Mouse (Mus musculus): ENCODE measurements at regions not wholly inside any gene's neighbourhood (a gene's known extent, or its start where the extent isn't known, plus 50 kb on each side); places are given as distances from the start of the nearest gene placed in this dataset.
A peak's percentile ranks its signal among the peaks of the same experiment; 100 is the strongest.

DNA sequence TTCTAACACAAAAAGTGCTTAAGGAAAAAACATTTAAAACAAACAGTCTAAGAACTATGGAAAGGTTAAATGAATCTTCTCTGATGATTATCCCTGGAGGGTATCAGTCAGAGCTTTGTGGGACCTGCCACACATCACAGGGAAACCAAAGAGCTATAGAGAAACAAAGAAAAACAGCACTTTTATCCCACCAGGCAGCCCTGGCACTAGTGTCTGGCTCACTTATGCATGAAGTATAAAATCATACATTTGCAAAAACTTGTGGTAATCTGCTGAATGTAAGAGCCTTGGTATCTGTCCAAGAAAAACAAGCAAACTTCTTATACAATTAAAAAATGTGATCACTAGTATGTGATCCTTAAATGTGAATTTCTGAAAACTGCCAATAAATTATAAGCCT is 972.4 kb upstream of the Ctnnd2 start:
- TF ChIP-seq HCFC1 (IDR thresholded peaks at IDR 0.05; ENCODE audit: borderline replicate concordance, insufficient read depth, low read length) (no peak), ZC3H11A (IDR thresholded peaks at IDR 0.05; ENCODE audit: borderline replicate concordance, low read depth, low read length) (no peak), MAFK (IDR thresholded peaks at IDR 0.05; ENCODE audit: insufficient read depth, low read depth, low read length) (no peak), ZNF384 (IDR thresholded peaks at IDR 0.05; ENCODE audit: low read depth, low read length) (no peak), CHD2 (IDR thresholded peaks at IDR 0.05; ENCODE audit: low read depth, low read length) (no peak)
- no peaks in the 10 kb centered on the region for H3K9me3 ChIP-seq (ENCODE audit: control insufficient read depth, insufficient read depth, low read depth, low read length)

DNA sequence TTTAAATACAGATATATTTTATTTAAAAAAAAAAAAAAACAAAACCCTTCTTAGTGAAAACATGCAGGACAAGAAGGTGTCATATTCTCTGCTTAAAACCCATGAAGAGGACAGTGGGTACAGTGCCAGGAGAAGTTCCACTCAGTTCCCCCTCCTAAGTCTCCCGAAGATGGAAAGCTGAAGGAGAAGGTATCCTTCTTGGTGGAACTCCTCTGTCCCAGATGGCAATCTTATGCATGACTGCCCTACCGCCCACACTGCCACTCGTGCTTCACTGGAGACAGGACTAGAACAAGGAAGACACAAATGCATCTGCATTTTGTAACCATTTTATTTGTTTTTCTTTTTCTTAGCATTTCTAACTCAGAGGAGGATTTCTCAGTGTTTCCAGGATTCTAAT is 948.7 kb upstream of the Ctnnd2 start:
- DNase-seq (ENCODE audit: low read depth, low spot score), result no peak
- TF ChIP-seq HCFC1 (IDR thresholded peaks at IDR 0.05; ENCODE audit: borderline replicate concordance, insufficient read depth, low read length), result no peak
- TF ChIP-seq MAFK (IDR thresholded peaks at IDR 0.05; ENCODE audit: insufficient read depth, low read depth, low read length), result no peak
- TF ChIP-seq CHD2 (IDR thresholded peaks at IDR 0.05; ENCODE audit: low read depth, low read length), result no peak
- TF ChIP-seq ZNF384 (IDR thresholded peaks at IDR 0.05; ENCODE audit: low read depth, low read length), result no peak
- no peak for TF ChIP-seq ZC3H11A (IDR thresholded peaks at IDR 0.05; ENCODE audit: borderline replicate concordance, low read depth, low read length)
- Histone ChIP-seq H3K4me1 (ENCODE audit: control insufficient read depth in 2 of 2, insufficient read depth in 2 of 2, low read length in 2 of 2, poor library complexity in 1 of 2) (no peaks in the 10 kb centered on the region), H3K27ac (ENCODE audit: insufficient read depth, low read depth, low read length, poor library complexity, severe bottlenecking) (no peak overlapping the region), H3K4me3 (ENCODE audit: insufficient read depth in 1 of 2, low read depth in 1 of 2, low read length in 2 of 2, poor library complexity in 1 of 2, severe bottlenecking in 1 of 2) (no peak overlapping the region), H3K9me3 (ENCODE audit: control insufficient read depth, insufficient read depth, low read depth, low read length) (no peaks in the 10 kb centered on the region), H3K9ac (ENCODE audit: insufficient read depth, low read depth, low read length, poor library complexity, severe bottlenecking) (no peak overlapping the region), H3K36me3 (ENCODE audit: control insufficient read depth, insufficient read depth, low read length, poor library complexity, severe bottlenecking) (no peaks in the 10 kb centered on the region)
- in situ Hi-C loops (cut with MboI; ENCODE audit: low sequenced_read_pairs in 2 of 2, unreplicated experiment in 2 of 2), result no loop called here

More for the DNA sequence above, 972.4 kb upstream of the Ctnnd2 start:
- no peak for DNase-seq (ENCODE audit: low read depth, low spot score)
- Histone ChIP-seq H3K9ac (ENCODE audit: insufficient read depth, low read depth, low read length, poor library complexity, severe bottlenecking) (no peak overlapping the region), H3K4me1 (ENCODE audit: control insufficient read depth in 2 of 2, insufficient read depth in 2 of 2, low read length in 2 of 2, poor library complexity in 1 of 2) (no peaks in the 10 kb centered on the region), H3K36me3 (ENCODE audit: control insufficient read depth, insufficient read depth, low read length, poor library complexity, severe bottlenecking) (no peaks in the 10 kb centered on the region), H3K4me3 (ENCODE audit: insufficient read depth in 1 of 2, low read depth in 1 of 2, low read length in 2 of 2, poor library complexity in 1 of 2, severe bottlenecking in 1 of 2) (no peak overlapping the region), H3K27ac (ENCODE audit: insufficient read depth, low read depth, low read length, poor library complexity, severe bottlenecking) (no peak overlapping the region)
- in situ Hi-C loops (cut with MboI; ENCODE audit: low sequenced_read_pairs in 2 of 2, unreplicated experiment in 2 of 2), result no loop called here

DNA sequence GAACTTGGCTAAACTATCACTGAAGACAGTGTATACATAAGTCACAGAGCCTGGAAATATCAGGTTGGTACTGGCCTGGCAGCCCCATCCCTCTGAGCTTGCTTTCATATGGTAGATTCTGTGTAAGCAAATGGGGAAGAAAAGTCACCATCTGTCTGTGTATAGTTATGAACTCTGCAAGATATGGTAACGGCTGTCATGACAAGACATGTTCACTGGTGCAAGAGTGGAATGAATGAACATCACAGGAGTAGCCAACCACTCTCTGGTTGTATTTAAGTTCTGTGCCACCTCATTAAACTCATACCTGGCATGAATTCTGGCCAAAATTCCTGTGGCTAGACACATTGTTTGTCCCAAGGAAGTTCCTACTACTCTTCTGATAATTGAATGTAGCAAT is 945.5 kb upstream of the Ctnnd2 start:
- Histone ChIP-seq H3K36me3 (ENCODE audit: control insufficient read depth, insufficient read depth, low read length, poor library complexity, severe bottlenecking) (no peaks in the 10 kb centered on the region), H3K9ac (ENCODE audit: insufficient read depth, low read depth, low read length, poor library complexity, severe bottlenecking) (no peak overlapping the region), H3K27ac (ENCODE audit: insufficient read depth, low read depth, low read length, poor library complexity, severe bottlenecking) (no peak overlapping the region), H3K4me1 (ENCODE audit: control insufficient read depth in 2 of 2, insufficient read depth in 2 of 2, low read length in 2 of 2, poor library complexity in 1 of 2) (no peaks in the 10 kb centered on the region), H3K4me3 (ENCODE audit: insufficient read depth in 1 of 2, low read depth in 1 of 2, low read length in 2 of 2, poor library complexity in 1 of 2, severe bottlenecking in 1 of 2) (no peak overlapping the region), H3K9me3 (ENCODE audit: control insufficient read depth, insufficient read depth, low read depth, low read length) (no peaks in the 10 kb centered on the region)
- DNase-seq (ENCODE audit: low read depth, low spot score), result no peak
- in situ Hi-C loops (cut with MboI; ENCODE audit: low sequenced_read_pairs in 2 of 2, unreplicated experiment in 2 of 2), result no loop called here
- no peak for TF ChIP-seq MAFK (IDR thresholded peaks at IDR 0.05; ENCODE audit: insufficient read depth, low read depth, low read length)
- no peak for TF ChIP-seq HCFC1 (IDR thresholded peaks at IDR 0.05; ENCODE audit: borderline replicate concordance, insufficient read depth, low read length)
- TF ChIP-seq CHD2 (IDR thresholded peaks at IDR 0.05; ENCODE audit: low read depth, low read length), result no peak
- TF ChIP-seq ZNF384 (IDR thresholded peaks at IDR 0.05; ENCODE audit: low read depth, low read length), result no peak
- no peak for TF ChIP-seq ZC3H11A (IDR thresholded peaks at IDR 0.05; ENCODE audit: borderline replicate concordance, low read depth, low read length)

DNA sequence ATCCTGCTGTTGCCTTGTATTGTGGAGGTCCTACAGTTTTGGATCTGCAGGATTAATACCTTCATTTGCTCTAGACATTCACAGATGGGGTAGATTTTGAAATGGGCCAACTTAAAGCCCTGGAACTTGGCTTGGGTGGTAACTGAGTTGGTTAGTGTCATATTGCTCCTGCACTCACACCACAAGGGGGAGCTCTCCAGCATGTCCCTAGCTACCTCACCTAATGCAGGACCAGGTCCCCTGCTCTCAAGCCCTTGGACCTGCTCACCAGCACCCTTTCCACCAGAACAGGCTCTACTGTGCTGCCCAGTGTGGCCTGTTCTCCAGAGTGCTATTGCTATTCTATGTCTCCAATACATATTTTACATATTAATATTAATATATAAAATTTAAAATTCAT is 937.8 kb upstream of the Ctnnd2 start:
- Histone ChIP-seq H3K4me3 (ENCODE audit: insufficient read depth in 1 of 2, low read depth in 1 of 2, low read length in 2 of 2, poor library complexity in 1 of 2, severe bottlenecking in 1 of 2) (no peak overlapping the region), H3K27ac (ENCODE audit: insufficient read depth, low read depth, low read length, poor library complexity, severe bottlenecking) (no peak overlapping the region), H3K9me3 (ENCODE audit: control insufficient read depth, insufficient read depth, low read depth, low read length) (no peaks in the 10 kb centered on the region), H3K9ac (ENCODE audit: insufficient read depth, low read depth, low read length, poor library complexity, severe bottlenecking) (no peak overlapping the region), H3K4me1 (ENCODE audit: control insufficient read depth in 2 of 2, insufficient read depth in 2 of 2, low read length in 2 of 2, poor library complexity in 1 of 2) (no peaks in the 10 kb centered on the region), H3K36me3 (ENCODE audit: control insufficient read depth, insufficient read depth, low read length, poor library complexity, severe bottlenecking) (no peaks in the 10 kb centered on the region)
- TF ChIP-seq ZC3H11A (IDR thresholded peaks at IDR 0.05; ENCODE audit: borderline replicate concordance, low read depth, low read length) (no peak), HCFC1 (IDR thresholded peaks at IDR 0.05; ENCODE audit: borderline replicate concordance, insufficient read depth, low read length) (no peak), ZNF384 (IDR thresholded peaks at IDR 0.05; ENCODE audit: low read depth, low read length) (no peak), MAFK (IDR thresholded peaks at IDR 0.05; ENCODE audit: insufficient read depth, low read depth, low read length) (no peak)
- in situ Hi-C loops (cut with MboI; ENCODE audit: low sequenced_read_pairs in 2 of 2, unreplicated experiment in 2 of 2), result no loop called here
- DNase-seq (ENCODE audit: low read depth, low spot score), result peak; percentile 7

DNA sequence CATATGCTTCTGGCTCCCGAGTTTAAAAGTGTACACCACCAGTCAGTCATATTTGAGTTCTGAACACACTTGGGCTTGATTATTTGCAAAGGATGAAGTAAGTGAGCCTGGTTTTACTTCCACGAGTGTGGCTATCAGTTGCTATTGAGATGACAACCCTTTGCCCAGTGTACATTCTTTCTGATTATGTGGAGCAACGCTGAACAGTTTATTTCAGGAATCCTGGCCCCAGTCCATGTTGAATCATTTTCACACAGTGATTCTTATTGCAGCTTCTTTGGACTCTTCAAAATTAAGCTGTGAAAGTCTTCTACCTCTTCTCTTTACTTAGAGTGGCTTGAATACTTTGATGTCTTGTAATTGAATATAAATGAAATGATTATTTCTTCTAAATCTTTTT is 917.2 kb upstream of the Ctnnd2 start:
- Histone ChIP-seq H3K4me3 (ENCODE audit: insufficient read depth in 1 of 2, low read depth in 1 of 2, low read length in 2 of 2, poor library complexity in 1 of 2, severe bottlenecking in 1 of 2) (no peak overlapping the region), H3K9me3 (ENCODE audit: control insufficient read depth, insufficient read depth, low read depth, low read length) (no peaks in the 10 kb centered on the region), H3K36me3 (ENCODE audit: control insufficient read depth, insufficient read depth, low read length, poor library complexity, severe bottlenecking) (no peaks in the 10 kb centered on the region), H3K27ac (ENCODE audit: insufficient read depth, low read depth, low read length, poor library complexity, severe bottlenecking) (no peak overlapping the region), H3K4me1 (ENCODE audit: control insufficient read depth in 2 of 2, insufficient read depth in 2 of 2, low read length in 2 of 2, poor library complexity in 1 of 2) (no peaks in the 10 kb centered on the region), H3K9ac (ENCODE audit: insufficient read depth, low read depth, low read length, poor library complexity, severe bottlenecking) (no peak overlapping the region)
- in situ Hi-C loops (cut with MboI; ENCODE audit: low sequenced_read_pairs in 2 of 2, unreplicated experiment in 2 of 2), result no loop called here
- DNase-seq (ENCODE audit: low read depth, low spot score), result no peak
- TF ChIP-seq ZC3H11A (IDR thresholded peaks at IDR 0.05; ENCODE audit: borderline replicate concordance, low read depth, low read length) (no peak), MAFK (IDR thresholded peaks at IDR 0.05; ENCODE audit: insufficient read depth, low read depth, low read length) (no peak), HCFC1 (IDR thresholded peaks at IDR 0.05; ENCODE audit: borderline replicate concordance, insufficient read depth, low read length) (no peak), CHD2 (IDR thresholded peaks at IDR 0.05; ENCODE audit: low read depth, low read length) (no peak), ZNF384 (IDR thresholded peaks at IDR 0.05; ENCODE audit: low read depth, low read length) (no peak)
